In genomic region chr15:79225780-79226179, GRCm38 (mm10) we compare ENCODE assay signal across 8 mouse cellular contexts. TPM values are rescaled to one million over a fixed set of nuclear protein-coding genes. Genes with fewer than 3 reads are reported as not detected.
"Had no signal": no experiment of that assay in that cellular context is flagged by ENCODE, and none has a peak within 500 bp of the region (broad histone marks: within the 10 kb centered on the region; RNA-seq: fewer than 3 reads in every experiment).

No protein-coding gene starts in this region.

RNA-seq across cellular contexts. Expression of gene Gm49486, which starts 3.4 kb away (rescaled TPM):
- total RNA-seq: liver, adult 2 months; megakaryocyte-erythroid progenitor cell, adult 5-6 weeks; monocyte, adult 5-6 weeks had no signal
- polyA plus RNA-seq: liver, adult 2 months; liver, embryonic 13.5 days had no signal

RNA-seq across cellular contexts. Expression of gene Slc16a8, which starts 28.8 kb away (rescaled TPM):
- total RNA-seq: liver, adult 2 months; megakaryocyte progenitor cell, adult 5-6 weeks; megakaryocyte-erythroid progenitor cell, adult 5-6 weeks; monocyte, adult 5-6 weeks; neutrophil, adult 5-6 weeks had no signal
- polyA plus RNA-seq: limb, embryonic 11.5 days; liver, adult 2 months; liver, embryonic 13.5 days; testis, adult 2 months had no signal

RNA-seq across cellular contexts. Expression of gene Baiap2l2, which starts 59.6 kb away (rescaled TPM):
- total RNA-seq: liver, adult 2 months; megakaryocyte-erythroid progenitor cell, adult 5-6 weeks; neutrophil, adult 5-6 weeks had no signal
